Mouse (Mus musculus): Measurements from ENCODE around the gene Olfr1555-ps1. TPM values are rescaled to one million over a fixed set of nuclear protein-coding genes. Genes with fewer than 3 reads are reported as not detected.
"Not testable (repeated sequence)": the region's sequence is repeated elsewhere in the genome, so short reads cannot be mapped to it uniquely, and the experiment has no call there.

Gene Olfr1555-ps1
- 0.05 TPM in 1 of 2 replicates, not detected in the other for polyA plus RNA-seq (2015; fragmentation: Nextera tagmentation; extraction: Ambion mirVana)

- H3K9ac ChIP-seq (ENCODE audit: low read depth, low read length); H3K27ac ChIP-seq (ENCODE audit: low read depth, low read length); H3K9me3 ChIP-seq (ENCODE audit: control insufficient read depth); H3K4me1 ChIP-seq (replicated peaks; ENCODE audit: control insufficient read depth, insufficient read depth, low read length); H3K4me2 ChIP-seq (replicated peaks; ENCODE audit: low read depth); H3K36me3 ChIP-seq (ENCODE audit: control insufficient read depth, insufficient read depth); H3K27me3 ChIP-seq (replicated peaks; ENCODE audit: control insufficient read depth, insufficient read depth, low read length); ATAC-seq; H3K4me3 ChIP-seq (ENCODE audit: low read depth, low read length): not testable (repeated sequence)
- 20% methylated on average over 1 of the region's 1 CpGs for WGBS
Measured at GRCm38 (mm10) chr19:12170062-12170599, at the start of gene Olfr1555-ps1. Olfr1555-ps1 (minus strand) TSS chr19:12170112.

DNA sequence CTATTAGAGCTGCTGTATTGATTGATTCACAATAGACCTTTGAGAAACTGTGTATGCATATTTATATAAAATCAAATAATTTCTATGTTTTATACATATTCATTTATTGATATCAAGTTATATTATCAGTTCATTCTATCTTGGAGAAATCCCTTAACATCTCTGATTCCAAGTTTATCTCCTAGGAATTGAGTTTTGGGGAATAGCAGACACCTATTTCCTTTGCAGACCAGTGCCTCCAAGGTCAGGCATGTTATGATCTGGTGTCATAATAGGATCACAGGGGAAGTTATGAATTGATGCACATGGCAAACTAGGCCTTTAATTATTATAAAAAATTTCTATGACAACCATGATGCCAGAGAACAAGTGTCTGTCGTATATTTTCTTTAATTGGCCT lies 30.4 kb upstream of the Olfr1555-ps1 start, which contains the start of gene Olfr1431:
Gene Olfr1431 (plus strand): TSS at position 301 of the 400 bp plus-strand sequence.
- no peak for TF ChIP-seq CTCF (IDR thresholded peaks at IDR 0.05; ENCODE audit: low read depth)
- Histone ChIP-seq H3K4me1 (replicated peaks; ENCODE audit: control insufficient read depth, insufficient read depth, low read length) (no peaks in the 10 kb centered on the region), H3K4me3 (ENCODE audit: low read depth, low read length) (no peak within 1 kb of the TSS), H3K4me2 (replicated peaks; ENCODE audit: low read depth) (no peak within 1 kb of the TSS), H3K27me3 (replicated peaks; ENCODE audit: control insufficient read depth, insufficient read depth, low read length) (no peaks in the 10 kb centered on the region), H3K36me3 (ENCODE audit: control insufficient read depth, insufficient read depth) (no peaks in the 10 kb centered on the region), H3K9ac (ENCODE audit: low read depth, low read length) (no peak within 1 kb of the TSS), H3K9me3 (ENCODE audit: control insufficient read depth) (no peaks in the 10 kb centered on the region), H3K27ac (ENCODE audit: low read depth, low read length) (no peak within 1 kb of the TSS)
- WGBS = 74% methylated on average over 1 of the region's 1 CpGs
- ATAC-seq = no peak

DNA sequence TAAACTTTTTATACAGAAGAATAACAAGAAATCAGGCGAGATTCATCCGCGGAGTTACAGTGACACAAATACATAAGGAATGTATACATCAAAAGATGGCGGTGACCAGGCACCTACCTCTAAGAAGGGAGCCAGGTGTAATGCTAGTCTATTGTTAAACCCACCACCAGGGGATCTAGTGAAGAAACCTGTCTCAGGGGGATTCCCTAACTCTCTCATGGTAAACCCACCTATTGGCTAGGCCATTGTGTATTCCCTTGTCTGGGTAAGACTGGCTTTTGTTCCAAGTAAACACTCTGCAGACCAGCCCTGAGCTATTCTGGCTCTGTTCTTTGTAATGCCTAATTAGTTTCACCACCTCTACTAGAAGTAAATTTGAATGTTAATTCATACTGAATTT lies 29.2 kb upstream of the Olfr1555-ps1 start:
- not testable (repeated sequence) for H3K4me3 ChIP-seq (ENCODE audit: low read depth, low read length); H3K9ac ChIP-seq (ENCODE audit: low read depth, low read length); H3K36me3 ChIP-seq (ENCODE audit: control insufficient read depth, insufficient read depth); H3K4me2 ChIP-seq (replicated peaks; ENCODE audit: low read depth); H3K4me1 ChIP-seq (replicated peaks; ENCODE audit: control insufficient read depth, insufficient read depth, low read length); ATAC-seq; H3K9me3 ChIP-seq (ENCODE audit: control insufficient read depth); H3K27me3 ChIP-seq (replicated peaks; ENCODE audit: control insufficient read depth, insufficient read depth, low read length); H3K27ac ChIP-seq (ENCODE audit: low read depth, low read length)
- WGBS = 87% methylated on average over 4 of the region's 4 CpGs

GRCm38 (mm10) chr19:12175431-12175830 lies 5.5 kb upstream of the Olfr1555-ps1 start:
- H3K4me1 ChIP-seq (replicated peaks; ENCODE audit: control insufficient read depth, insufficient read depth, low read length); H3K9ac ChIP-seq (ENCODE audit: low read depth, low read length); H3K27me3 ChIP-seq (replicated peaks; ENCODE audit: control insufficient read depth, insufficient read depth, low read length); H3K9me3 ChIP-seq (ENCODE audit: control insufficient read depth); H3K4me2 ChIP-seq (replicated peaks; ENCODE audit: low read depth); H3K27ac ChIP-seq (ENCODE audit: low read depth, low read length); ATAC-seq; H3K4me3 ChIP-seq (ENCODE audit: low read depth, low read length); H3K36me3 ChIP-seq (ENCODE audit: control insufficient read depth, insufficient read depth): not testable (repeated sequence)
- 77% methylated on average over 5 of the region's 5 CpGs for WGBS

GRCm38 (mm10) chr19:12145452-12145851 lies 24.5 kb downstream of the Olfr1555-ps1 start:
- Histone ChIP-seq H3K9ac (ENCODE audit: low read depth, low read length) (no peak overlapping the region), H3K4me3 (ENCODE audit: low read depth, low read length) (no peak overlapping the region), H3K36me3 (ENCODE audit: control insufficient read depth, insufficient read depth) (no peaks in the 10 kb centered on the region), H3K9me3 (ENCODE audit: control insufficient read depth) (no peaks in the 10 kb centered on the region), H3K4me2 (replicated peaks; ENCODE audit: low read depth) (no peak overlapping the region), H3K27ac (ENCODE audit: low read depth, low read length) (no peak overlapping the region), H3K4me1 (replicated peaks; ENCODE audit: control insufficient read depth, insufficient read depth, low read length) (no peaks in the 10 kb centered on the region), H3K27me3 (replicated peaks; ENCODE audit: control insufficient read depth, insufficient read depth, low read length) (no peaks in the 10 kb centered on the region)
- WGBS = 76% methylated on average over 3 of the region's 3 CpGs
- ATAC-seq = no peak
- TF ChIP-seq CTCF (IDR thresholded peaks at IDR 0.05; ENCODE audit: low read depth) = no peak

GRCm38 (mm10) chr19:12143356-12143755 lies 26.6 kb downstream of the Olfr1555-ps1 start:
- no peak overlapping the region for H3K9ac ChIP-seq (ENCODE audit: low read depth, low read length)
- no peak overlapping the region for H3K4me3 ChIP-seq (ENCODE audit: low read depth, low read length)
- WGBS = 75% methylated on average over 1 of the region's 1 CpGs
- no peak overlapping the region for H3K4me2 ChIP-seq (replicated peaks; ENCODE audit: low read depth)
- ATAC-seq = no peak
- TF ChIP-seq CTCF (IDR thresholded peaks at IDR 0.05; ENCODE audit: low read depth) = no peak
- H3K9me3 ChIP-seq (ENCODE audit: control insufficient read depth) = no peaks in the 10 kb centered on the region
- no peaks in the 10 kb centered on the region for H3K27me3 ChIP-seq (replicated peaks; ENCODE audit: control insufficient read depth, insufficient read depth, low read length)
- H3K4me1 ChIP-seq (replicated peaks; ENCODE audit: control insufficient read depth, insufficient read depth, low read length) = no peaks in the 10 kb centered on the region
- H3K36me3 ChIP-seq (ENCODE audit: control insufficient read depth, insufficient read depth) = no peaks in the 10 kb centered on the region
- H3K27ac ChIP-seq (ENCODE audit: low read depth, low read length) = no peak overlapping the region

GRCm38 (mm10) chr19:12134289-12134688 lies 35.6 kb downstream of the Olfr1555-ps1 start:
- Histone ChIP-seq H3K9ac (ENCODE audit: low read depth, low read length) (no peak overlapping the region), H3K9me3 (ENCODE audit: control insufficient read depth) (no peaks in the 10 kb centered on the region), H3K4me1 (replicated peaks; ENCODE audit: control insufficient read depth, insufficient read depth, low read length) (no peaks in the 10 kb centered on the region), H3K4me3 (ENCODE audit: low read depth, low read length) (no peak overlapping the region), H3K27ac (ENCODE audit: low read depth, low read length) (no peak overlapping the region), H3K4me2 (replicated peaks; ENCODE audit: low read depth) (no peak overlapping the region), H3K27me3 (replicated peaks; ENCODE audit: control insufficient read depth, insufficient read depth, low read length) (no peaks in the 10 kb centered on the region), H3K36me3 (ENCODE audit: control insufficient read depth, insufficient read depth) (no peaks in the 10 kb centered on the region)
- WGBS = 25% methylated on average over 2 of the region's 2 CpGs
- TF ChIP-seq CTCF (IDR thresholded peaks at IDR 0.05; ENCODE audit: low read depth) = peak; percentile 78
- no peak; the same call in 1 of the 2 replicates for ATAC-seq
